Mouse (Mus musculus) liver, adult 2 months (tissue): ENCODE data around the gene Nfatc4.

Experiments
- CTCF ChIP-seq: fragments of 200-500 bp; IDR thresholded peaks from 2 replicates; pipeline ENCODE4 v1.5.1; 2011; ENCODE audit warnings: low read depth, low read length, control low read depth
- POLR2A ChIP-seq: fragments of 200-500 bp; IDR thresholded peaks from 2 replicates; pipeline ENCODE4 v1.6.1; 2011; ENCODE audit warnings: low read length, control low read depth; ENCODE audit not compliant: insufficient read depth; ENCODE audit errors: extremely low read depth

DNA sequence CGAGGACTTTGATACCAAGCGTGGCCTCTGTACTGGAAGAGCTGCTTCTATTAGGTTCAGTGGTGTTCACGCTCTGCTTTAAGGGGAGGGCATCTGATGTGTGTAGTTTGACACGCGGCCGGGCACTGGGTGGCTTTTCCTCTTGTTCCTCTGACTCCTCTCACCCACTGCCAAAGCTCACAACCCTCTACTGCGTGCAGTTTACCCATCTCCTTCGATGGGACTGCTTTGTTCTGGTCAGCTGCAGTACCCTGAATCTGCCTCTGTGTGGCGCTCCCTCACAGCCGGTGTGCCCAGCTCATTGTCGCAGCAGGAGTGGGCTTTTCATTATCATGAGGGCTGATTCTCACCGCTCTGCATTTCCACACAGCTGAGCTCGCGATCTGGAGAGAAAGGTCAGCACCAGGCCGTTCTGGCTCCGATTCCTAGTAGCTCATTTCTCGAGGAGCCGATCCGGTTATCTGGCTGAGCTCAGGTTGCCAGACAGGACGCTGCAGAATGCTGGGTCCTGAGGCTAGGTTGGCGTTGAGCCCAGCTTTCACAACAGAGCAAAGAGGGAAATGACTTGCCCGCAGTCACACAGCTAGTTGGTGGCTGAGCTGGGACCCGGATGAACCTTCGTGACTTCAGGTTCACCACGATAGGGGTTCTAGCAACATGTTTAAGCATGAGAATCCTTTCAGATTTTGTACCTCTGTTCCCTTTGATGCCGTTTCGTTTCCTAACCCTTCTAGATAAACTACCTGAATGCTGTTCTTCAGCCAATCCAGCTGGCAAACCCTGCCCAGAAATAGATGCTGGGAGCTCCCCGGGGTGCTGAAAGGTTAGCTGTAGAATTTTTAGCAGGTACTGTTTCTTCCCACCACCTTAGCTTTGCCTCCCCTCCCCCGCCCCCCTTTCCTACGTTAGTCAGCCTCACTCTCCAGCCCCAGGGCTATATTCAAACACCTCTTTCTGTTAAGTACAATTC lies 51.1 kb downstream of the Nfatc4 start:
- TF ChIP-seq POLR2A (no peak), CTCF (peak; percentile 99)
